Mouse (Mus musculus): ENCODE measurements around the gene Otulin.

The Otulin gene

DNA sequence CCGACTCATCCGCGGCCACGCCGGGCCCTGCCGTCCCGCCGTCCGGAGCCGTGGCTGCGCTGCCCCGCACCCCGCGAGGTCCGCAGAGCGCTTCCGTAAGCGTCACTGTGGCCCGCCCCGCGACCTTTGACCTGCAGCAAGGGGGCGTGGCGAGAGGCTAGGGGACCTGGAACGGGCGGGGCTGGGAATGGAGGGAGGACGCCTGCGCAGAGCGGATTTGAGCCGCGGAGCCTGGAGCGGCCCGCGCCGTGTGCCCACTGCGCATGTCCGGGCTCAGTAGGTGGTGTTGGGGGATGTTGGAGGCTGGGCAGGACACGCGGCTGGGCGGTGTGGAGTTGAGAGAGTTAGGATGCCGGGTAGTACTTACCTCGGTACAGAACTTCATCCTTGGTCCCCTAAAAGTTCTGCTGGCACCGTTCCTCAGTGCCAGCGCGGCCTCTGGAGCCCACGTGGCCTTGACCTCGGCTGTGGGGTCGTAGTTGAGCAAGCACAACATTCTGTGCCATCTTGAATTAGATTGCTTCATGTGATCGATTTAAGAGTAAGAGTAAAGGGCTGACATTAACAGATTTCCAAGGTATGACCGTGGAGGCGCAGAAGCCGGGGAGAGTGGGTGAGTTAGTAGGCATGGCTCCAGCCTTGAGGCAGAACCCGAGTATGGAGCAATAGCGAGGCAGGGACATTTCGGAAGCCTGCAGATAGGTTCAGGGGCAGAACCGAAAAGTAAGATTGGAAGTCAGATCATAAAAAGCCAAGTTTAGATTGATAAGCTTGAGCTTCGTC, at the start of gene Otulin:
Gene Otulin (minus strand): TSS at position 93 of the 783 bp plus-strand sequence.
- peak; percentile 98 for DNase-seq (ENCODE audit: low spot score in 2 of 2)

DNA sequence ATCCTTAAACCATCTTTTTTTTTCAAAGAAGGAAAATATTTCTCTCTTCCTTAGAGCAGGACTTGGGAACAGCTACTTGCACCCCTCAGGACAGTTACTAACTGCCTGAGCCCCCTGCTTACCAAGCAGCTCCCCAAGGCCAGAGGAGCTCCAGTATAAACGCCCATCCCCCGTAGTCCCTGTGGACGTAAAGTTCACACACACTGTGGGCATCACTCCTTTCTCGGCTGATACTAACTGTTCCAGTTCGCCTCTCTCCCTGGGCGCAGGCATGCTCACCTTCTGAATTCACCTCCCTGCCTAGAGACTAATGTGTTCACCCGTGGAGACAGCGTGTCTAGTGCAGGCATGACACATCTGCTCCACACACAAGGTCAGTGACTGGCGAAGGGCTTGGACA, 48.0 kb upstream of the Otulin start:
- no peak for DNase-seq (ENCODE audit: low spot score in 2 of 2)

DNA sequence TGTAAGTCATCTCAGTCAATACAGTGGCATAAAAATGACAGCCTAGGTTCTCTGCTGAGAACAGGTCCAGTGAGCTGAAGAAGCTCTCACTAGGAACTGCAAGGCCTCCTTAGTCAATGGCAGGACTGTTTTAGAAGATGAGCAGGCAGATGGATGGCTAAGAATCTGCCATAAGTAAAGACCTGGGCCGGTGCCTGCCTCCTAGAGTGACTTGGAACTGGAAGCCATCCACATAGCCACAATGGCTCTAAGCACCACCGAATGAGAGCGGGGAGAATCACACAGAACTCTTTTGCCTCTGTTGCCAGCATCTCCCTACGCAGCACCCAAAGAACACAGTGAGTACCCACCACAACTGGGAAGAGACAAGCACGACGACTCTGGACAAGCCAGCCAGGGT, 47.3 kb upstream of the Otulin start:
- no peak for DNase-seq (ENCODE audit: low spot score in 2 of 2)

DNA sequence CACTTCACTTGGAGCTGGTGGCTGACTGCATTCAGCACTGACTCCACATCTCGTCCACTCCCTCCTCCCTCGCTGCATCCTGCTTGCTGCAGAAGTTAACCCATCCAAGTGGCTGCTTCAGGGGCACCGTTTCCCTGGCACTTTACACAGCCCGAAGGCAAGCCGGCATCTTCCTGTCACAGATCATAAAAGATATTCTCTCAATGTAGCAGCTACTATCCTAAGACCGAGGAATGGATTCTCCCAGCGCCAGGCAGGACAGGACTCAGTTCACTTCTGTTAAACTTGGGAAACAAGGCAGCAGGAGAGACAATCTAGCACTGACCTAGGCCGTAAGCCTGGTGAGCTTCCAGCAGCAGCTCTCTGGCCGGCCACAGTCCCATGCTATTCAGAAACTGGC, 45.7 kb upstream of the Otulin start:
- no peak for DNase-seq (ENCODE audit: low spot score in 2 of 2)

DNA sequence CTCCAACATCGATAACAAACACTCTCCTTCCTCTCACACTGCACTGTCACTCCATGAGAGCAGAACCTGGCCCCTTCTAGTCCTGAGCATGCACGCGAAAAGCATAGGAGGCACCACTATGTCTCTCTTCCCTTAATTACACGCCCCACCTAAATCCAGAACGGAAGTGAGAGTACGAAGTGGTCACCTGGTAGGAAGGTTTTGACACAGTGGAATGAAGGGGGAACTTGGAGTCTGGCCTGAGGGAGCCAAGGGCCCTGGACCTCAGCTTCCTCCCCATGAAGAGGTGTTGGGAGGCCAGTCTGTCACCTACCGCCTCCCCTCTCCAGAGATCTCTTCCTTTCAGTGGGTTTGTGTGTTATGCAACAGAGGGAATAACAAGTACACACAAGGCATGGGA, 44.6 kb upstream of the Otulin start:
- DNase-seq (ENCODE audit: low spot score in 2 of 2) = no peak

DNA sequence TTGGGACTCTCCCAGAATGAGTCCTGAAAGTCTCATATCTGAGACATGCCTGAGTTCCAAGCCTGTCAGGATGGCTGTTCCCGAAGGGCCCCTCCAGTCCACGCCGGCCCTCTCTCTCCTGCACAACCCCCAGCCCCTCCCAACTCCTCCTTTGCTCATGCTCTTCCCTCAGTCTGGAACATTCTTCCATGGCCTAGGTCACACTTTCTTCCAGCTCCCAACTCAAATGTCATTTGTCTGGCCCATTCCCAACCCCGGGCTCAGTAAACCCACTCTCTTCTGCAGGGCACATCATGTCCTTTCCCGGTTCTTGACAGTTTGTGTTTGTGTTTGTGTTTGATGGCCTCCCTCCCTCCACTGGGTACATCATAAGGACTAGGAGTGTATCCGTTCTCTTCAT, 43.5 kb upstream of the Otulin start:
- DNase-seq (ENCODE audit: low spot score in 2 of 2) = no peak

DNA sequence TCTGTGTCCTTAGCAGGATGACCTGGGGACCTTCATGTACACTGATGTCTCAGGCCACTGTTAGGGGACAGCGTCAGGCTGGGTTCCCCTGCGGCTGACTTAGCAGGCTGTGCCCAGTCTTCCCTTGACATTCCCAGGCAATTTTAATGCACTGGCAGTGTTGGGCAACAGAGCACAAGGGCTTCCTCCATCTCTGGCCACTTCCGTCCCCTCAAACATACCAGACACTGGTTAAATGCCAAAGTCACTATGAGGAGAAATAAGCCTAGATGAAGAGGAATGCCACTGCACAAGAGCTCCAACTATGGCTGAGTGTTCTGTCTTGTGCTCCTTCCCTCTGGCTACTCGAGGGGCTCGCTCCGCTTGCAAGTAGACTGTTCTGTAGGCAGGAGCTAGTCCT, 42.7 kb upstream of the Otulin start:
- no peak for DNase-seq (ENCODE audit: low spot score in 2 of 2)

DNA sequence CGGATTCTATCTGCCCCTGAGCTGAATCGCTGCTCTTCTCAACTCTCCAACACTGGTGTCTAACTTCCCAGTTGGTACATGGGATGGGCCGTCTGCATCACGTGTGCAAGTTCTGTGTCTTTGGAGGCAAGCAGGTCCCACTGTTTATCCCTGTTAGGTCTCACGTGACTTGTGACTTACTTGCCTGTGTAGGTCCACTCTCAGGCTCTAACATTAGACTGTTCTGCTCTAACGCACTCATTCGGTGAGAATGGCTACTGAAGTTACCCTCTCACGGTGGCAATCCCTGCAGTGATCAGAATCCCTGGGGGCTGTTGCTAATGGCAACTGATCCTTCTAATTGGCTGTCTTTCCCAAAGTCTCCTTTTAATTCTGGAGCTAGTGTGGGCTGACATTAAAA, 41.8 kb upstream of the Otulin start:
- DNase-seq (ENCODE audit: low spot score in 2 of 2) = no peak

DNA sequence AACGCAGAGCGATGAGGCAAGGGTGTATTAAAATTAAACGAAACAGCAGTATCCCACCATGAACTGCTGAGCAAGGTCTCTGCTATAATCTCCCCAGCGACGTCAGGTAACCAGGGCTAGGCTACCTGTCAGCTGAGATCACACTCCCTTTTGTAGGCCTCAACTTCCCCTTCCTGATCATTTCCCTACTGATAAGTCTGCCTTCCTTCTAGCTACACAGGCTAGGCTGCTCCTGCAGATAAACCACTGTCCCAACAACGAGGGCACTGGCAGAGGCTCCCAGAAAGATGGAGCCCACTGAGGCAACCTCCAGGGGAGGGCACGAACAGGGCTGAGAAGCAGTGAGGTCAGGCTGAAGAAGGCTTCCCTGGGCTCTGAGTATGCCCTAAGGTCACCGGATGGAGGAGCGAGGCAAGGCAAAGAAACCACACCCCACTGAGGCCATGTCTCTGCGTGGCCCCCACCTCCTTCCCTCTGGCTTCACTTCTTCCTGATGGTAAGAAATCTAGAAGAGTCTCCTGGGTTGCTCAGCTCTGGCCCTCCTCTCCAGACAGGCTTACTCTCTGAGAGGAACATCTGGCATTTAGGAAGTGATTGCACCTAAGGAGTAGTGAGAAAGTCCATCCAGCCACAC, 41.2 kb upstream of the Otulin start:
- DNase-seq (ENCODE audit: low spot score in 2 of 2) = no peak

DNA sequence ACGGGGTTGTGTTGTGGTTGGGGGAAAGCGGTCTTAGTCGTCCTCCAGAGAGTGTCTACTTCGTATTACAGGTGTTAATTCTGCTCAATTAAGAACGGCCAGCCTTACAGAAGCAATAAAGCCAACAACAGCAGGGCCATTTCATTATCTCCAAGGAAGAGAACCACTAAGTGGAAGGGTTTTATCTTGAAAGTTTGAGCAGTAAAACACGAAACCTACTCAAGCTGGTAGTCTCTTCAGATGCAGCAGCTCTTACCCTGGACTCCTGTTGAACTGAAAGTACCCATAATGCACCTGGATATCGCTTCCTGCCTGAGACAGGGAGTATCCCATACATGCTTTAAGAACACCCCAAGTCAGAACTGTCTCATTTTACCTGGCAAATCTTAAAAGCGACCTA, 40.2 kb upstream of the Otulin start:
- no peak for DNase-seq (ENCODE audit: low spot score in 2 of 2)

DNA sequence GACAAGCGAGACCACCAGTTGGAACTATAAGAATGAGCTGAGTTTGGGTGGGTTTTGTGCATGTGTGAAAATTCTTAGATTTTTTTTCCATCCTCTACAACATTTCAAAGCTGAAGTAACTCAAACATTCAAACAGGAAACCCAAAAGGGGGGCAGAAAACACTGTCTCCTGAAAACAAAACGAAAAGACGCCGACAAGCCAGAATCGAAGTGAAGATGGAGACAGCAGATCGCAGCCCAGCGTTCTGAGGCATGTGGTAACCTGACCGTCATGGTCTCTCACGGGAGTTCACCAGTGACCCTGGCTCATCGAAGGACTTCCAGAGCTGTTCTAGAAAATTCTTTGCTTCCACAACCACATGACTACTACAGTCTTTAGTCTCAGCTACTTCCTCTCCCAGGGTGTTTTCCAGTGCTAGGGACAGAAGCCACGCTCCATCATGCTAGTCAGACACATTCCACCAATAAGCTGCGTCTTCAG, 39.5 kb upstream of the Otulin start:
- DNase-seq (ENCODE audit: low spot score in 2 of 2) = no peak

DNA sequence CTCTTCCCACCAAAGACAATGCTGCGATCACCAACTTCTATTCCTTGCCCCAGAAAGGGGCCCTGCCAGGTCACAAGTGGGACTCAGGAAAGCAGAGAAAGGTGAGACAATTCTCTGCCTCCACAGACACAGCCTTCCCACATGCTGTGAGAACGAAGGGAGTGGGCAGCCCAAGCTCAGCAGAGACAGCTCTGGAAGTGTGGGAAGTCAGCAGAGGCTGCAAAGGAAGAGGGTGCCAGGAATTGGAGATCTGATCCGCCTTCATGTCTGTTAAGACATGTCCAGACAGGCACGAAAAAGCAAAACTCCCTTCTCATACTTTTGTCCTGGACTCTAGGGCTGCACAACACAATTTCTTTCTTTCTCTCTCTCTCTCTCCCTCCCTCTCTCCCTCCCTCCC, 38.8 kb upstream of the Otulin start:
- peak; percentile 49 to 73 for DNase-seq (ENCODE audit: low spot score in 2 of 2)

DNA sequence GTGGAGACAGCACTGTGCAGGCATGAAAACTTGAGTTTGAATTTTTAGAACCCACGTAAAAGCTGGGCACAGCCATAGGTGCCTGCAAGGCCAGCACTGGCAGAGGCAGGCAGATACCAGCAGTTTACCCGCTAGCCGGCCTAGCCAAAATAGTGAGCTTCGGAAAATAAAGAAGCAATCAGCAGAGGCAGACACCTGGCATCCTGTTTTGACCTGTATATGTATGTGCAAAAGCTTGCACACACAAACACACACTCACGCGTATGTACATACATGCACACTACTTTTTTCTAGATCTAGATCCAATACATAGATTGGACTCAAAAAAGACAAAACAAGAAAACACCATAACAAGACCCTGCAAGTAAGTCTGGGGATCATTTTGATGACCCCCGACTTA, 38.1 kb upstream of the Otulin start:
- DNase-seq (ENCODE audit: low spot score in 2 of 2) = no peak

DNA sequence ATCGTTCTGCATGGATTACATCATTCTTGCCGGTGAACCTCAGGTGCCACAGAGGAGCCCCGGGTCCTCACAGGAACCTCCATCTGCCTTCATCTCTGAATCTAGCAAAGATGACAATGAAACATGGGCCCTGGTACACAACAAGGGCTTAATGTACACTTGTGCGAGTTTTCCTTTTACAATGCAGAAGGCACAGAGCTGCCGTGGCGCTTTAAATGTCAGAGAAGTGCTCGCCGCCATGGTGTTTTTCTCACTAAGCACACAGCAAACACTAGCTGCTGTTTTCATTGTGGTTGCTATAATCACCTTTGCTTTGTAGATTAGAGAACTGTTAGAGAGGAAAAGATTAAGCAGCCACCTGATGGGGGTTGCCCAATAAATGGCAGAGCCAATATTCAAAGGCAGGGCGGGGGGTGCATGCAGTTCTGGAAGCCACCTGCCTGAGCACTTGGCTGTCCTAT, 37.5 kb upstream of the Otulin start:
- no peak for DNase-seq (ENCODE audit: low spot score in 2 of 2)

DNA sequence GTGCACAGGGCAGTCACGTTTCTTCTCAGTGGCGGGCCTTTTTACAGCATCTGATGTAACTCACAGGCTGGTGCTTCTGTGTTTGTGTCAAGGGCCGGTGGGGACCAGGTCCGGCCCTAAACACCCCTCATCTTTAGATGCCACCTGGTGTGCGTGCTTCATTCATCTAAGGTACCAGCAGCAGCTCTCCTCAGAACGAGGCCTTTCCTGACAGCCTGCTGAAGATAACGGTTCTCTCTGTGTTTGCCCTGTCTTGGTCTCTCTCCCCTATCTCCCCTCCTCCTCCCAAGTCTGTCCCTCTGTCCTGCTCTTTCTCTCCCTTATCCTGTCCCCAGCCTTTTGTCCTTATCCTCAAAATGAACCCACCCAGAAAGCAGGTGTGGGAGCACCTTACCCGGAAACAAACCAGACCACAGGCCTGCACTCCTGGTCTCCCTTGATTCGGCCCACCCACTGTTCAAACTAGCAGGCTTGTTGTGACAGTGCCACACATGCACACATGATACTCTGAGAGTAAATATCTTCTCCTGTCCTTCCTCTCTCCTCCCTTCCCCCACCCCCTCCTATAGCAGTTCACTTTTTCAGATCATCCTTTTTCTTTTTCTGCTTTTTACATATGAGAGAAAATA, 36.5 kb upstream of the Otulin start:
- no peak for DNase-seq (ENCODE audit: low spot score in 2 of 2)

DNA sequence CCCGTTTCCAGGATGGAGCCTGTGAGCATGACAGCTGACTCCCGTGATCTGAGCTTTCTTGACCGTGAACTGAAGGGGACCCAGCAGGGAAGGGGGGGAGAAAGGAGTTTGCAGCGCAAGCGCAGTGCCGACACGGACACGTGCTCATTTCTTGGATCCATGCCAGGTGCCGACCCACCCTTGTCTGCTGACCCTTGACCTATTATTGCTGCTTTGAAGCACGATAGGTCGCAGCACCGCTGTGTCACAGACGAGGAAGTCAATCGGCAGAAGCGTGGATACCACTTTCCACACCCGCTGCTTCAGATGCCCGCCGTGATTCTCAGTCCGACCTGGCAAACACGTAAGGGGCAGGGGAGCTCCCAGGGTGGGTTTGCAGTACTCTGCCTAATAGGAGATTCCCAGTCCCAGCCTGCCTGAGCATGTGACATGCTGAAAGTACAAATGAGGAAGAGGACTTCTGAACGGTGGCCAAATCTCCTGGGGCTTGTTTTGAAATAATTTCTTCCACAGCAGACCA, 35.0 kb upstream of the Otulin start:
- no peak for DNase-seq (ENCODE audit: low spot score in 2 of 2)

DNA sequence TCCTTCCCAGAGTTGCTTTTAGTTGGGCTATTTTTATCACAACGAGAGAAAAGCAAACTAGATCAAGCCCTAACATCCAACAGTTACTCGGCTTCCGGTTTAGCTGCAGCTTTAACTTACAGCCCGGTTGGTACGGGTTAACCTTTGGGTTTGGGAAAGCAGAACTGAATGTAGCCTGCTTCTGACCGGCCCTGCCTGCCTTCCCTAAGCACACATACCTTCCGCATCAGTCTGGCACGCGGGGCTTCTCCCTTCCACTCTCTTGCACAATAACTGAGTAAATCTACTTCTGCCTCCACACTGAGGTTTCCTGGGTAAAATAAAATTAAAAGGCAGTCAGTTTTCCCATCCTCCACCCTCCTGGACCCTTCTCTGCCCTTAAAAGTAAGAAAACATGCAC, 33.6 kb upstream of the Otulin start:
- DNase-seq (ENCODE audit: low spot score in 2 of 2) = no peak

DNA sequence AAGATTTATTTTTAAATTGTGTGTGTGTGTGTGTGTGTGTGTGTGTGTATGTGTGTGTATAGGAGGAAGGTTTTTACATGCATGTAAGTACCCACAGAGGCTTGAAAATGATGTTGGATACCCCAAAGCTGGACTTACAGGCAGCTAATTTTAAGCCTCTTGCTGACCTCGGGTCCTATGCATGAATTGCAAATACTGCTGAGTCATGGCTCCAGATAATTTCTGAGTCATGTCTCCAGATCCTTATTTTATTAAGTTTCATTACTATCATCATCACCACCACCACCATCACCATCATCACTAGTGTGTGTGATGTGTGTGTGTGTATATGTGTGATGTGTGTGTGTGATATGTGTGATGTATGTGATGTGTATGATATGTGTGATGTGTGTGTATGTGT, 32.2 kb upstream of the Otulin start:
- no peak for DNase-seq (ENCODE audit: low spot score in 2 of 2)

DNA sequence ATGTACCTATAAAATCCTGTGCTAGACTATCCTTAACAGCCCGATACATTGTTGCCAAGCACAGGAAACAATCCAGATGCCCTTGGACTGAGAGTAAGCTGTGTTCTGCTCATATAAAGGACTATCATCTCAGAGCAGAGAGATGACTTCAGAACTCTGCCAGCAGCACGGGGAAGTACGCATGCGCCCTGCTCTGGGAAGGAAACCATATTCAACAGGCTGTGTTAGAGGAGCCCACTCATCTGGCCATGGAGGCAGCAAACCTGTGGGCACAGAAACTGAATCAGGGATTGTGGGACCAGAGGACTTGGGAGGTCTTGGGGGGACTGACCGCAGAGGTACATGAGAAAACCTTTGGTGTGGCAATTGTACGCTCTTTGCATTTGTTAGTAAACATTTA, 31.2 kb upstream of the Otulin start:
- no peak for DNase-seq (ENCODE audit: low spot score in 2 of 2)

DNA sequence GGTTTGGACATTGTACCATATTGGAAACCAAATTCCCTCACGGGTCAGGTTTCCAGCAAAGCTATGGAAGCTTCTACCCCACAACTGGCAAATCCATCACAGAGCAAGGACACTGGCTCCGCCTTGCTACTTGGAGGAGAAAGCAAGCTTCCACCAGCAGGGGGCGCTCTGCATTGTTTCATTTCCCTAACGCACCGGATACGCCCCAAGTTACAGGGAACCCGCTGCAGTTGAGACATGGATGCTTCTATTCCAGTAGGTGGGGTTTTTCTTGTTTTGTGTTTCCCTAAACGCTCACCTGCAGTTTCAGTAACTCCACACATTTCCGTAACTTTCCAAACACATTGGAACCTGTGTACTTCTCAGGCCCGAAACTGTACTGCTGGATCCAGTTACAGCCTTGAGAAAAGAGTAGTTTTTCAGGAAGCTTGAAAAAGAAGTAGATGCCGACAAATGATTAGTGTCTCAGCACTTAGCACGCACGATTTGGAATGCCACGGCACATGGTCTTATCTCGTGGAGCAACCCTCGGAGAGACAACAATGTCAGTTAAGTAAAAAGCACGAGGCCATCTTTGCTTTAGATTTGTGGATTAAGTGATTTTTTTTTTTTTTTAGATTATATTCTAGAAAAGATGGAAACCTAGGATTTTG, 29.2 kb upstream of the Otulin start:
- DNase-seq (ENCODE audit: low spot score in 2 of 2) = peak; percentile 89 to 93

DNA sequence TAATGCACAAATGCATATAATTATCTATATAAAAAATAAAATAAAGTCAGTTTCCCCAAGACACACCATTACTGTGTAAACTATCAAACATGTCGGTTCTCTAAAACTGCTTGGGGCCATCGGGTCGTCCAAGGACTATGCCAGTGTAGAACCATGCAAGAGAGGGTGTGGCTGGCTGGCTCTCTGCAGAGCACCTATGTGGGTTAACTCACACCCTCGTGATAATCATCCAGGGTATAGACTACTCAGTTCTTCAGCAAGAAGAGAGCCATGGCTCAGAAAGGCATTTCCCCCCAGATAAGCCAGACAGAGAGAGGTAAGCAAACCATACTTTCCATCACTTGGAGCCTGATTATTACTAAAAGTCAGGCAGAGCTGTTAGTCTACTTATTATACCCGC, 28.6 kb upstream of the Otulin start:
- DNase-seq (ENCODE audit: low spot score in 2 of 2) = no peak

DNA sequence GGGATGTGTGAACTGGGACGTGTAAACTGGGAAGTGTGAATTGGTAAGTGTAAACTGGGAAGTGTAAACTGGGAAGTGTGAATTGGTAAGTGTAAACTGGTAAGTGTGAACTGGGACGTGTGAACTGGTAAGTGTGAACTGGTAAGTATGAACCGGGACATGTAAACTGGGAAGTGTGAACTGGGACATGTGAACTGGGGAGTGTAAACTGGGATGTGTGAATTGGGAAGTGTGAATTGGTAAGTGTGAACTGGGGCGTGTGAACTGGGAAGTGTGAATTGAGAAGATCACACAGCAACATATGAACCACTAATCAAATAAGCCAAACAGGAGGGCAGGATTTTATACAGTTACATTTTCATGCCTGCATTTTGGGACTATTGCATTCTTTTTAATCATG, 27.9 kb upstream of the Otulin start:
- no peak for DNase-seq (ENCODE audit: low spot score in 2 of 2)
